Mouse (Mus musculus) heart, postnatal 4 days (tissue): ENCODE data around the gene Spata25. TPM values are rescaled to one million over a fixed set of nuclear protein-coding genes. Genes with fewer than 3 reads are reported as not detected.
"Not testable (repeated sequence)": the region's sequence is repeated elsewhere in the genome, so short reads cannot be mapped to it uniquely, and the experiment has no call there.

Source experiments
- DNase-seq: peaks from one replicate; pipeline ENCODE4 v3.0.0; 2021
- total RNA-seq, 2 experiments: library from RNA; stranded (reverse); gene quantifications; 2 replicates each; pipeline ENCODE4 v1.2.3; 2021

Gene Spata25
- total RNA-seq, 2 experiments from 2014 or later: 0.92 to 1.9 TPM

- peak; percentile 99 for DNase-seq
Observed at GRCm38 (mm10) chr2:164804533-164805331, 23.6 kb downstream of the Spata25 start, which contains the start of the genes Acot8 and Zswim3. Acot8 (minus strand) TSS chr2:164804882. Zswim3 (plus strand) TSS chr2:164805098.

GRCm38 (mm10) chr2:164803921-164804313 lies 24.4 kb downstream of the Spata25 start:
- DNase-seq: no peak

GRCm38 (mm10) chr2:164803201-164803920 lies 25.0 kb downstream of the Spata25 start:
- DNase-seq: no peak

- no peak for DNase-seq
Observed at GRCm38 (mm10) chr2:164800252-164801004, 27.9 kb downstream of the Spata25 start.

- DNase-seq: not testable (repeated sequence)
Observed at GRCm38 (mm10) chr2:164798554-164798953, 29.8 kb downstream of the Spata25 start.

- DNase-seq: no peak
Observed at GRCm38 (mm10) chr2:164795868-164796267, 32.5 kb downstream of the Spata25 start.

GRCm38 (mm10) chr2:164794293-164794692 lies 34.0 kb downstream of the Spata25 start:
- DNase-seq: peak; percentile 92

GRCm38 (mm10) chr2:164793772-164794171 lies 34.6 kb downstream of the Spata25 start:
- no peak for DNase-seq

- peak; percentile 75 for DNase-seq
Observed at GRCm38 (mm10) chr2:164793236-164793635, 35.1 kb downstream of the Spata25 start.

- no peak for DNase-seq
Observed at GRCm38 (mm10) chr2:164792400-164793190, 35.7 kb downstream of the Spata25 start.

GRCm38 (mm10) chr2:164791841-164792261 lies 36.5 kb downstream of the Spata25 start:
- no peak for DNase-seq

- DNase-seq: no peak
Observed at GRCm38 (mm10) chr2:164790451-164790850, 37.9 kb downstream of the Spata25 start.

GRCm38 (mm10) chr2:164788411-164788810 lies 39.9 kb downstream of the Spata25 start:
- DNase-seq: no peak

- DNase-seq: no peak
Observed at GRCm38 (mm10) chr2:164787779-164788178, 40.6 kb downstream of the Spata25 start.

- DNase-seq: no peak
Observed at GRCm38 (mm10) chr2:164787032-164787431, 41.3 kb downstream of the Spata25 start.

GRCm38 (mm10) chr2:164786388-164786885 lies 41.9 kb downstream of the Spata25 start:
- DNase-seq: no peak

- peak; percentile 91 for DNase-seq
Observed at GRCm38 (mm10) chr2:164785481-164786387, 42.6 kb downstream of the Spata25 start, which contains the start of gene Snx21. Snx21 (plus strand) TSS chr2:164785823.

- no peak for DNase-seq
Observed at GRCm38 (mm10) chr2:164784869-164785420, 43.4 kb downstream of the Spata25 start.

- no peak for DNase-seq
Observed at GRCm38 (mm10) chr2:164783926-164784581, 44.3 kb downstream of the Spata25 start.

- no peak for DNase-seq
Observed at GRCm38 (mm10) chr2:164781876-164782275, 46.5 kb downstream of the Spata25 start.
